Mouse (Mus musculus): ENCODE results near the gene Tarsl2.
A peak's percentile ranks its signal among the peaks of the same experiment; 100 is the strongest.

The Tarsl2 gene

DNA sequence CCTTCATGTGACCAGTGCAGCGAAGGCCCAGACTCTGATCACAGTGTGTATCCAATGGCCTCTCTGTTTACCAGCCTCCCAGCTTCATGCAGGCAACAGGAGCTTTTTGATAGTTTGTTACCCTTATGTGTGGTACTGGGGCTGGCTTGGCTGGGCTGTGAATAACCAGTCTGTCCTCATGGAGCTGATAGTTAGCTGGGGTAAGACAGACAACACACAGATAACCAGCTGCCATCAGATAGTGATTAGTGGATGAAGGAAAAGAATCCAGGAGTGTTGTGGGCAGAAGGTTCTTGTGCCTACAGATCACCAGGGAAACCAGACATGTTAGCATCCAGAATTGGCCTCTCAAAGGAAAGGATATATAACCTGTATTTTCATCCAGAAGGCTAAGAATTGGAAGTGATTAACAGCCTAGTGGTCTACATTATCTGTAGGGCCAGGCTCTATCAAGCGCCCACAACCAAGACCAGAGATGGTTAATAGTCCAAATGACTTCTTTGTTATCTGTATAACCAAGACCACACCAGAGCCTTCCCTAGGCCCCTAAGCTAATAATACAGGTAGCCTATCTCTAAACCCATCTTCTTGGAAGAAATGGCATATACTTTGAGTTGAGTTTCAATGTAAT, 12.9 kb downstream of the Tarsl2 start:
- DNase-seq (ENCODE audit: low read depth, low spot score), result no peak

DNA sequence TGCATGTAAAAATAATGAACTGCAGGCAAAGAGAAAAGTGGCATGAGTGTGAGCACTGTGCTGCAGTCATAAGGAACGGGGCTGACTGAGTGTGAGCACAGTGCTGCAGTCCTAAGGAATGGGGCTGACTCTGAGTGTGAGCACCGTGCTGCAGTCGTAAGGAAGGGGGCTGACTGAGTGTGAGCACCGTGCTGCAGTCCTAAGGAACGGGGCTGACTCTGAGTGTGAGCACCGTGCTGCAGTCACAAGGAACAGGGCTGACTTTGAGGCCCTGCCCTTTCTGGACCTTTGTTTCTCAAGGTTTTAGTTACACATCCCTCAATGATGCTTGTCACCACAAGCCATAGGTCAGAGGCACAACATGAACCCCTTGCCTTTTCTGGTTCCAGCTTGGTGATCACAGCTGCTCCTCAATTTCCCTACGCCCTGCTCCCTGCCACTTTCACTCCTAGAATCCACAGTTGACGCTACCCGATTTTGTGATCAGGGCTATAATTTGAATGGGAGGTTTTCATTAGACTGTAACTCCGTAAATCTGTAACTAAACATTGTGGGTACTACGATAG, 18.6 kb downstream of the Tarsl2 start:
- DNase-seq (ENCODE audit: low read depth, low spot score), result no peak

DNA sequence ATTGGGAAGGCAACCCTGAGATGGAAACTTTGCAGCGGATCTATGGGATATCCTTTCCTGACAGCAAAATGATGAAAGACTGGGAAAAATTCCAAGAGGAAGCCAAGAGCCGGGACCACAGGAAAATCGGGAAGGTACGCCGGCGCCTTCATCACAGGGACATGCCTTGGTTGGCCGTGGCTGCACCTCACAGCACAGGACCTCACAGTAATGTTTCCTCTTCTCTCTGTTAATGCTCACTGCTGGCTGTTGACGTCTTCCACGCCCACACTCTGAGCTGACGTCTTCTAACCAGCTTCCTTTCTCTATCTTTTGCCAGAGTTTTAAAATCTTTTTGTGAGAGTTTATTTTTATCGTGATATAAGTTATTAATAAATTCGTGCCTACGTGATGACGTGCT, 19.2 kb downstream of the Tarsl2 start:
- DNase-seq (ENCODE audit: low read depth, low spot score), result no peak

DNA sequence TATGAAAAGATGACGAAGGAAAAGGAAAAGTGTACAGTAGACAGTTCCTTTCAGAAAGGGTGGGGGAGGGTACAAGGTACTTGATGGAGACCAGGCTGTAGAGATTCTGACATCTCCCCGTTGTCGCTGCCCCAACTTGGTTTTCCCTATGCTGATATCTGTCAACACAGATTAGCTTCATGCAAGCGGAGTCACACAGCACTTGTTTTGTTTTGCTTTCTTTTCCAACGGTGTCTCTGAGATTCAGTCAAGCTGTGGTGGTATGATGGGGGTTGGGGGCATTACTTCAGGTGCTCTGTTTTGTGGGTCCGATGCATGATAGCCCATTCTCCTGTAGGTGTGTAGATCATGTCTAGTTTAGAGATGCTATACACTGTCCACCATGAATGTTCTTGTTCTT, 22.8 kb downstream of the Tarsl2 start:
- no peak for DNase-seq (ENCODE audit: low read depth, low spot score)

DNA sequence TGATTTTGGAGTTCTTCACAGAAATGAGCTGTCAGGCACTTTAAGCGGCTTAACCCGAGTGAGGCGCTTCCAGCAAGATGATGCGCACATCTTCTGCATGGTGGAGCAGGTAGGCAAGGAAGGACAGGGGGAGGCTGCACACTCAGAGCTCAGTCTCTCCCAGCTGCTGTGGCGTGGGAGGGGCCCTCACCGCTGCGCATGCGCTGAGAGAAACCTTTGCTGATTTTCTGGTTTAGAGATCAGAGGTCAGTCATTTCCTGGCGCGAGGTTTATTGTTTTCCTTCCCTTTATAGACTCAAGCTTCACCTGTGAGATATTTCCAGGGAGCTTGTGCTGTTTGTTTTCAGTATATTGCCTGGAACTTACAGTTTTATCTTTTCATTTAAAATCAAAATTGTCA, 33.4 kb downstream of the Tarsl2 start:
- no peak for DNase-seq (ENCODE audit: low read depth, low spot score)

DNA sequence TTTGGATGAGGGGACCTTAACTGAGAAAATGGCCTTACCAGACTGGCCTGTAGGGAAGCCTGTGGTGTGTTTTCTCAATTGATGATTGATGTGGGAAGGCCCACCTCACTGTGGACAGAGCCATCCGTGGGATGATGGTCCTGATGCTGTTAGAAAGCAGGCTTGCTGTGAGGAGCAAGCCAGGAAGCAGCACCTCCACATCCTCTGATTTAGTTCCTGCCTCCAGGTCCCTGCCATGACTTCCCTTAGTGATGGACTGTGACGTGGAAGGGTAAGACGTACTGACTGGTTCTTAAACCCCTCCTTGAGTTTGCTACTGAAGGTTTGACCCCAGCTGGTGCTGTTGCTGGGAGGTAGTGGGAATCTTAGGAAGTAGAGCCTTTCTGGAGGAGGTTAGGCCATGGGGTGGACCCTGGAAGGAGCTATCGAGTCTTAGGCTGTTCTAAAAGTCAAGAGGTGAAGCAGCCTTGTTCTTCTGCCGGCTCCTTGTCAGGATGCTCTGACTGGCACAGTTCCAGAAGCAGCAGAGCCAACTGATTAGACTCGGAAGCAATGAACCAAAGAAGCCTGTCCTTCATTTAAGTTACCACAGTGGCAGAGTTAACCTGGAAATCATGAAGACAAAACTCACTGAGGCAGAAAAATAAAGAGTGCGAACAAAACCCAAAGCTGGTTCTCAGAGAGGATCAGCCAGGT, 34.4 kb downstream of the Tarsl2 start:
- DNase-seq (ENCODE audit: low read depth, low spot score), result no peak

DNA sequence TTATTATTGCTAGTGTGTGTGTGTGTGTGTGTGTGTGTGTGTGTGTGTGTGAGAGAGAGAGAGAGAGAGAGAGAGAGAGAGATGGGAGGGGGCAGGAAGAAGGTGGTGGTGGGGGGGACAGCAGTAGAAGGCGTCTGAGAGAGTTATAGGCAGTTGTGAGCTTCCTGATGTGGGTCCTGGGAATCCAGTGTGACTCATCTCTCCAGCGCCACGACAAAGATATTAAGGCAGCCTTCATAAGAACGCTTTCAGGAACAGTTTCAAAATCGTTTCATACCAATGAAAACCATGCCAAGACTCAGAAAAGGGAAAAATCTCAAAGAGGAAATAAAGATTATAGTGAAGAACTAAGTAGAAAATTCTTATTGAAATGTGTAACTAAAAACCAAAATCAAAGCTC, 36.5 kb downstream of the Tarsl2 start:
- peak; percentile 13 for DNase-seq (ENCODE audit: low read depth, low spot score)

DNA sequence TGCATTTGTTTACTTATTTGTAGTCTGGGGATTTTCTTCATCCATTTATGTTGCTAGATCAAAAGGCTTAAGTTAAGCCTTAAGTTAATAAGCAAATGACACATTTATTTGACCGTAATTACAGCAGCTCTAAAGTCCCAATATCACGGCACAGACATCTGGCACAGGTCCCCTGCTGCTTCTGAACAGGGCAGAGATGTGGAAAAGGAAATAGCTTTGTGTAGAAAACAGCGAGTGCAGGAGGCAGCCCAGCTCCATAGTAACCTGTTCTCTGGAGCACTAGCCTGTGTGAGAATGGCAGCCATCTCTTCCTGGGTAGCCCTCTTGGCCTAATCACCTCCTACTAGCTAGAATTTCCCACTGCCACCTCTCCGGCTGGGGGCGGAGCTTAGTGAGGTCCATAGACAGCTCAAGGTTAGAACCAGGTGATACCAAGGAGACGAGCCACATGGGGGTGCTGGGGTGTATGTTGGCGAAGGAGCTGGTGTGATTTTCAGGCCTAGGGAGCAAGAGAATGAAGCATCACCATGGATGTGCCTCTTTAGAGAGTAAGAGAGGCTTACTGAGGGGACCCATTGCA, 39.6 kb downstream of the Tarsl2 start:
- DNase-seq (ENCODE audit: low read depth, low spot score), result no peak

DNA sequence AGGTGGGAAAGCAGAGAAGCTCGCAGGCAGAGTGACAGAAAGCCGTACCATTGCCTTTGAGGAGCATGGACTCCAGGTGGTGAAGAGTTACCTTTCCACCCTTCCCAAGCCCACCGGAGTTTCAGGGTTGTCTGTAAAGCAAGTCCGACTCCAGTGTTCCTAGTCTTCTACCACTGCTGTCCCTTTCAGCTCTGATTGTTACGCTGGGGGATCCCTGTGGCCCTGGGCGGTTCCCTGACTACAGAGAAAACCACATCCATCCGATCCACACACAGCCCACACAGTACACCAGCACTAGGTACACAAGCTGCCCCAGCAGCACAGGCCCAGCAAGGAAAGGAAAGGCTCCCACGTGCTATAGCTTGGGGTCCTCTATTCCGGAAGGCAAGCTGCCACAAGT, 42.0 kb downstream of the Tarsl2 start:
- no peak for DNase-seq (ENCODE audit: low read depth, low spot score)

DNA sequence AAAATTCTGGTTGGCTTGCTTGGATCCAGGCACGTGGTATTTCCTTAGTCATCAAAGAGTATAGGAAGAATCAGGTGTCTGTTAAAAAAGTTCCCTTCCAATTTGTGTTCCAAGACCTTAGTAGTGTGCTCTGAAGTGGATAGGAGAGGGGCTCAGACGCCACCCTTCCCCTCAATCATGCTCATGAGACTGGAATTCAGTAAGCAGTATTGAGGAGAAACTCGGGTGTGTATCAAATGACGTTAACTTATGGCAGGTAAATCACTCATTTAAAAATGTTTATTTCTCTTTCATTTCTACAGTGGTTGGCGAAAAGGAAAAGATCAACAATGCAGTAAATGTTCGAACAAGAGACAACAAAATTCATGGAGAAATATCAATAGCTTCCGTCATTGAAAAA, 46.2 kb downstream of the Tarsl2 start, which contains the start of gene Tm2d3:
TSS of gene Tm2d3 (plus strand) at position 301 of the 400 bp plus-strand sequence.
- DNase-seq (ENCODE audit: low read depth, low spot score), result no peak

DNA sequence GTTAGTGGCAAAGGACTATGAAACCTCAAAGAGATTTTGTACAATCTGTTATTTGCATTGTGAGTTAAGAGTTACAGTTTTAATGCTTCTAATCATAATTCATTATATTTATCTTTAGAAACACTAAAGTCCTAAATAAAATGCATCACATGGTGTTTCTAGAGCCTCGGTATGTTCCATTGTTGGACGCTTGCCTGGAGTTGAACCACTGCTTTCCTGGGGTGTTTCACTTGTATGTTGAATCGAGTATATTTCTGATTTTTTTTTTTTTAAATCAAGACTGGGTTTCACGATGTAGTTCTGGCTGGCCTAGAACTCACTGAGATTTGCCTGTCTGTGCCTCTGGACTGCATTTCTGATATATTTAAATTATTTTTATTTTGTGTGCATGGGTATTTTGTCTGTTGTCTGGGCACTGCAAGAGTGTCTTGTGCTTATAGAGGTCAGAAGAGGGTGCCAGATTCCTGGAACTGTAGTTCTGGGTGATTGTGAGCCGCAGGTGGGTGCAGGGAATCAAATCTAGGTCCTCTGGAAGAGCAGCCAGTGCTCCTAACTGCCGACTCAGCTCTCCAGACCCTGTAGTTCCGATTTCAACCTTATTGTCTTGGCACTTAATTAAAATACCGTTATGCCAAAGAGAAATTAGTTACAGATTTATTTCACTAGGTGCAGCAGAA, 47.4 kb downstream of the Tarsl2 start:
- DNase-seq (ENCODE audit: low read depth, low spot score), result no peak

DNA sequence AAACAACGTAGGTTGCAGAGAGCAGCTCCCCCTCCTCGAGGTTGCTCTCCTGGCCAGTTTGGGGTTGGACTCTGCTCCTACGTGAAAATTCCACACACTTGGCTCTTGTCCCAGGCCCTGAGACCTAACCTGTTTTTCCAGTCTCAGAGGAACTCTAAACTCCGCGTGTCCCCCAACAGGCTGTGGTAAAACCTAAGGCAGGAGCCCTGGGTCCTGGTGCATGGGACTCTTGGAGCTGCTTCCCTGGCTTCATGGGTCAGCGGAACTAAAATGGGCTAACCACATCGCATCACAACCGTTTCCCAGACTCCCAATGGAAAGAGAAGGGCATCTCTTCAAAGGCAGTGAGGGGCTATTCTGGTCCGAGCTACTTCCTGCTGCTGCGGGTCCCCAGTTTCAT, 48.2 kb downstream of the Tarsl2 start:
- DNase-seq (ENCODE audit: low read depth, low spot score), result no peak

DNA sequence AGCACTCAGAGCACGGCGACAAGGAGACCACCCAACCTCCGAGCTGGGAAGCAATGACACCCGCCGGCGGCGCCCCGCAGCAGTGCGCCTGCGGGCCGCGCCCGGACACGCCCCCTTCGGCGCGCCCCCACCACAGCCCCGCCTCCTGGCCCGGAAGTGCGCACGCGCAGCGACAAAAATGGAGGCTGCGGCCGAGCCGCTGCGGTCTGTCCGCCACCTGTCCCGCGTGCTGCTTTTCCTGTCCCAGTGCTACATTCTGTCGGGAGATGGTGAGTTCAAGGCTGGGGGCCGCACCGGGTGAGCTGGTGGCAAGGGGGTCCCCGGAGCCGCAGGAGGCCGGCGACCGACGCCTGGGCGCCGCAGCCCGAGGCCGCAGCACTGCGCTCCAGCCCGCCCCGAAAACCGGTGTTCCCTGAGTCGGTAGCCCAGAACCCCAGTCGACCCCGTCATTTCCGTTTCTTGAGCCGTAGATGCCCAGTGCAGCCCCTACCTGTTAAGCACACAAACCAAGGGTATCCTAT, 48.7 kb downstream of the Tarsl2 start:
- peak; percentile 61 for DNase-seq (ENCODE audit: low read depth, low spot score)

DNA sequence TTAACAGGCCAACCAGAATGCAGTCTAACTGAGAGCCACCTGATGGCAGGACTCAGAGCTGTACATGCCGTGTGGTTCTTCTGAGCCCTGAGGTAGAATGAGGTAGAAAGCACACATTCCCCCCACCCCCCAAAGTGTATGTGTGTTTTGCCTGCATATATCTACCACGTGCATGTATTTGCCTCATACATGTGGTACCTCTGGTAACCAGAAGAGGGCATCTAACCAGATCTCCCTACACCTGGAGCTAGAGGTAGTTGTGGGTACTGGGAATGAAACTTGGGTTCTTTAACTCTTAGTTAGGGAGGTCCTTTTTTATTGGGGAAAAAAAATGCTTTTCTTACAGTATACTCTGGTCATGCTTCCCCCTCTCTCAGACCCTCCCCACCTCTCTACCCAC, 51.8 kb downstream of the Tarsl2 start:
- DNase-seq (ENCODE audit: low read depth, low spot score), result peak; percentile 53

DNA sequence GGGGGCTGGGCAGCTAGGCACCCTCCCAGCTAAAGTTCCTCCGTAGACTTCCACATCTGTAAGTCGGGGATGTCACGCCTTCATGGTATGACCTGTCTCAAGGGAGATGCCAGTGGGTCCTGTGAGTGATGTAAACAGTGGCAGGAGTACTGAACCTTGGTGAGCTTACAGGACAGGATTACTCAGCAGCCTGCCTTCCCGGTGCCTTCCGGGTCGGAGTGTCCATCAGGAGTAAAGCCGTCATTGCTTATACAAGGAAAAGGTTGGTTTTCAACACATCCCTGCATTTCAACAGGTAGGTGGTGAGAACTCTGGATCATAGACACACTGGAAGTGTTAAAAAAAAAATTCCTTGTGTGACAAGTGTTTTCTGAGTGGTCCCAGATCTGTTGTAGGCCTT, 57.4 kb downstream of the Tarsl2 start:
- DNase-seq (ENCODE audit: low read depth, low spot score), result no peak

DNA sequence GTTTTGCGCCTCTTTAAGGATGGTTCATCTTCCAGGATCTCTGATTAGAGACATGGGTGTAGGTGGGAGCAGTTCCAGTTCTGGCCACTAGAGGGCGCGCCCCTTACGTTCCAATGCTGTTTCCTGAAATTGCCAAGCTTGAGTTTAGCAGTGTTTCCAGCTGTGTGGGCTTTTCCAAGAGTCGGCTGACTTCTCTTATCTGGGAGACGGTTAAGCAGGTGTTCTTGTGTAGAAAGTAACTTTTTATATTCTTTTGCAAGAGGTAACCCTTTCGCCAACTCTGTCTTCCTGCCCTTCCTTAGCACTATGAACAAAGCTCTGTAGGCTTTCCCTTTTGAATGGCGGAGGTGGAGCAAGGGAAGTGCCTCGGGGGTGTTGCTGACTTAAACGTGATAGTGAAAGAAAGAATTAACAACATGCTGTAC, 60.1 kb downstream of the Tarsl2 start:
- peak; percentile 84 for DNase-seq (ENCODE audit: low read depth, low spot score)

DNA sequence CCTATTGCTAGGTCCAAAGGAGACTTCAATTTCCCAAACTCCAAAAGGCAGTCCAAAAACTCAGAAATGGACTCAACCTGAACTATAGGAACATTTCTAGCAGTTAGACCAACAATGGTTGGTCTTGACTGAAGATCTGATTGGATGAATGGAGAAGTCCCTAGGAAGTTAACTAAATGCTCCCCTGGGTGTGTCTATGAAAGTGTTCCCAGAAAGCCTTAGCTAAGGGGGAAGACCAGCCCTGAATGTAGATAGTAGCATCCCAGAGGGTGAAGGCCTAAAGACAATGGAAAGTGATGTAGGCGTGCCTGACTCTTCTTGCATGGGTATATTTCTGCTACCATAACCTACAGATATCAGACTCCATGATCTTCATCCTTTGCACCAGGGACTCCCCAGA, 63.8 kb downstream of the Tarsl2 start:
- DNase-seq (ENCODE audit: low read depth, low spot score), result no peak

DNA sequence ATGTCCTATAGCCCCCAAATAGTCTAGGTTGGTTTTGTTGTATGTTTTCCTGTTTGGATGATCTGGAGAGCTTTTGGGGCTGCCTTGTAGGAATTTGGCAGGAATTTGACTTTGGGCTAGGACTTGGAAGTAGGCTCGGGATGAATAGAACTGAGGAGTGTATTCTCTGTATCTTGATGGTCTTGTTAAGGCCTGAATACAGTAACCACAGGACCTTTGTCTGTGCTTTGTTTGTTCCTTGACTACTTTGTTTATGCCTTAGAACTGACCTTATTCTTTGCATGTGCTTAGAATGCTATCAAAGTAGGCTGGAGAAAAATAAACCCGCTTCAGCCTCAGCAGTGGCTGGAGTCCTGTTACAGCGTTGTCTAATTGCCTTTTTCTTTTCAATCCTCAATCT, 65.6 kb downstream of the Tarsl2 start:
- DNase-seq (ENCODE audit: low read depth, low spot score), result no peak

DNA sequence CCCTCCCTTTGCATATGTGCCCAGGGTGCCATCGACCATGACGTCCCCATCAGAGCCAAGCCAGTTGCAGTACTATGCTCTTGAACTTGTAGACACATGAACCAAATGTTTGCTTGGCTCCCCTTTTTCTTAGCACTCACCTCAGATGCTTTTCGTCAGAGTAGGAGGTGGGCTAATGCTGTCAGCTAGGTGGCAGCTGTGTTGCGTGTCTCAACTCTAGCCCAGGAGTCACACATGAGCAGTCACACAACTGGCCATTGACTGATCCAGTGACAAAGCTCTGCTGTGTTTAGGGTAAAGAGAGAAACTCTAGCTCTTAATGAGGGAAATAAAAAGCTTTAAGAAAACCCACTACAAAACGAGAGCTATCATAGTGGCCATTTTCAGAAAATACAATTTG, 69.1 kb downstream of the Tarsl2 start:
- no peak for DNase-seq (ENCODE audit: low read depth, low spot score)

DNA sequence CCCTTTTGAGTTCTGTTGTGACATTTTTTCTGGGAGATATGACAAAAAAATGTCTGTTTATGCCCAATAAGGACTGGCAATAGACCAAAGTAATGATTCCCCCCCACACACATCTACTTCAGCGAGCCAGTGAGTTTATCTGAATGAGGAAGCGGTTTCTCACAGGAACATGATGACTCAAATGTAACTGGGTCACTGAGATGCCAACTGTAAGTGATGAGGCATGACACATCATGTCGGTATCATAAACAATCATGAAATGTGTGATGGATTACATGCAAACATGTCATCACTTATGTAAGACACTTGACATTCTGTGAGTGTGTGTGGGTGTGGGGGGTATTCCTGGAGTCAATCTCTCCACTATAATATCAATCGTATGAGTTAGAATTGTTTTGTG, 69.6 kb downstream of the Tarsl2 start:
- peak; percentile 84 for DNase-seq (ENCODE audit: low read depth, low spot score)

DNA sequence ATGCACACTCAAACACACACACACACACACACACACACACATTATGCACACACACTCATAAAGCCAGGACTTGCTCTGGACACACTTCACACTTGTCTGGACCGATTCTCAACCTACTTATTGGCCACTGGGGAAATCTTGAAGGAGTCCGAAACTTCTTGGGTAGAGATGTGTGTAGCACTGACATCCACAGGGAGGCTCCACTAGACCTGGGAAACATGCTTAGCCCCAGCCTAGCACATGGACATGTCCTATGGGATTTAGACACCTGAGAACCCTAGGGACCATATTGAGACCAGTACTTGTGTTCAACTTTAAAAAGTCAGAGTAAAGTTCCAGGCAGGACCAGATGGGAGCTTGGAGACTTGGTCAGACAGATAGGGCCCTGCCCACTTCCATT, 89.3 kb downstream of the Tarsl2 start:
- peak; percentile 10 for DNase-seq (ENCODE audit: low read depth, low spot score)

DNA sequence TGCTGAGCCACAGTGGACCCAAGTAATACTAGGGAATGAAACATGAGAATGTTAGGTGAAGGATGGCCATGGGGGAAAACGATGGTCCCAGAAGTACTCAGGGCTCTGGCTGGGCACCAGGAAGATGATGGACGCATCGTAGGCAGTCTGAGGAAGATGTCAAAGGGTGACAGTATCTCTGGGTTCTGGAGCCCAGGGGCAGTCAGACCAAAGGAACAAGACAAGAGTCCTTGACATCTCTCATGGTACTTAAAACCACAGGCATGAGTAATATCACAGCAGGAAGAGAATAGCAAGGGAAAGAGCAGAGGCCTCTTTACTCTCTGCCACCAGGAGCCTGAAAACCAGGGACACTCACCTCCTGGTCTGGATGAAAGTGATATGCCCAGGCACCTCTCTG, 90.6 kb downstream of the Tarsl2 start:
- DNase-seq (ENCODE audit: low read depth, low spot score), result no peak

Data from 3T3-L1 (cell line).